Mouse (Mus musculus): Measurements from ENCODE around the gene Kif27.

- TF ChIP-seq EP300 (optimal IDR thresholded peaks at IDR 0.05): no peak
- no peak for TF ChIP-seq CTCF (IDR thresholded peaks at IDR 0.05; ENCODE audit: low read depth)
These were observed 9.9 kb upstream of the Kif27 start for GRCm38 (mm10) chr13:58368835-58369234.
